Mouse (Mus musculus): ENCODE results near the gene Ksr1. TPM values are rescaled to one million over a fixed set of nuclear protein-coding genes. Genes with fewer than 3 reads are reported as not detected.
A peak's percentile ranks its signal among the peaks of the same experiment; 100 is the strongest.
"Not testable (repeated sequence)": the region's sequence is repeated elsewhere in the genome, so short reads cannot be mapped to it uniquely, and the experiment has no call there.

Gene Ksr1
- polyA plus RNA-seq, 1 experiment: 26.9 TPM

GRCm38 (mm10) chr11:79003053-79003768 lies 143.0 kb downstream of the Ksr1 start:
- no peak for DNase-seq (ENCODE audit: low read depth)
- TF ChIP-seq CTCF (IDR thresholded peaks at IDR 0.05; ENCODE audit: borderline replicate concordance, extremely low read depth, insufficient read depth, insufficient read length): no peak
- TF ChIP-seq POLR2A (IDR thresholded peaks at IDR 0.05; ENCODE audit: borderline replicate concordance, extremely low read depth, insufficient read depth, insufficient read length, poor library complexity, severe bottlenecking): no peak

- TF ChIP-seq POLR2A (IDR thresholded peaks at IDR 0.05; ENCODE audit: borderline replicate concordance, extremely low read depth, insufficient read depth, insufficient read length, poor library complexity, severe bottlenecking): no peak
- TF ChIP-seq CTCF (IDR thresholded peaks at IDR 0.05; ENCODE audit: borderline replicate concordance, extremely low read depth, insufficient read depth, insufficient read length): no peak
- DNase-seq (ENCODE audit: low read depth): no peak
Measured at GRCm38 (mm10) chr11:79002551-79002951, 143.7 kb downstream of the Ksr1 start.

GRCm38 (mm10) chr11:79001871-79002270 lies 144.3 kb downstream of the Ksr1 start:
- no peak for DNase-seq (ENCODE audit: low read depth)
- no peak for TF ChIP-seq CTCF (IDR thresholded peaks at IDR 0.05; ENCODE audit: borderline replicate concordance, extremely low read depth, insufficient read depth, insufficient read length)
- TF ChIP-seq POLR2A (IDR thresholded peaks at IDR 0.05; ENCODE audit: borderline replicate concordance, extremely low read depth, insufficient read depth, insufficient read length, poor library complexity, severe bottlenecking): no peak

- DNase-seq (ENCODE audit: low read depth): no peak
- TF ChIP-seq CTCF (IDR thresholded peaks at IDR 0.05; ENCODE audit: borderline replicate concordance, extremely low read depth, insufficient read depth, insufficient read length) (no peak), POLR2A (IDR thresholded peaks at IDR 0.05; ENCODE audit: borderline replicate concordance, extremely low read depth, insufficient read depth, insufficient read length, poor library complexity, severe bottlenecking) (no peak)
Measured at GRCm38 (mm10) chr11:78999118-78999517, 147.1 kb downstream of the Ksr1 start.

DNA sequence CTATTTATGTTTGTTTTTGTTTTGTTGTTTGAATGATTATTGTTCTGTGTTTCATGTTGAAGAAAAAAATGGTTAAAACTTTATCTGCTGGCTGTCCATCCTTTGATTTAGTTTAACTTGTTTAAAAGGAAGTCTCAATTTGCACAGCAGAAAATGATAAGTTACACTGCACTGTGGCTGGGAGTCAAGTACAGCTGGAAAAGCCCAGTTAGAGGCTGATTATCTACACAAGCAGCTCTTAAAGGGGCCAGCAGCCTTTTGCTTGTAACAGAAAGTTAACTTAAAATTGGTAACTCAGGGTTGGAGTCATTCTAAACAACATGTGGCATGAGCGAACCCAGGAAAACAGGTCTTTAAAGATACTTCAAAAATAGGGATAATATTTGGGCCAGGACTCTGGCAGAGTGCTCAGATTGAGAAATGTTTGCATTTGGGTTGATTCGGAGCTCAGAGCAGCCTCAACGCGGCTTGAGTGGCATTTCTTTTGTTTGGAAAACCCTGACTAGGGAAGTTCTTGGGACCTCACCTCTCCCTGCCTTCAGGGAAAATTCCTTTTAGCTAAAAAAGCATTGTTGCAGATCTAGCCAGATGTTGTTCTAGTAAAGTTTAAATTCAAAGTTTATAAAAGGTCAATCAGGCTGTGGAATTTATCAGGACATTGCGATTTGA lies 155.2 kb downstream of the Ksr1 start:
- DNase-seq (ENCODE audit: low read depth): not testable (repeated sequence)

- no peak for DNase-seq (ENCODE audit: low read depth)
- TF ChIP-seq CTCF (IDR thresholded peaks at IDR 0.05; ENCODE audit: borderline replicate concordance, extremely low read depth, insufficient read depth, insufficient read length) (no peak), POLR2A (IDR thresholded peaks at IDR 0.05; ENCODE audit: borderline replicate concordance, extremely low read depth, insufficient read depth, insufficient read length, poor library complexity, severe bottlenecking) (no peak)
Measured at GRCm38 (mm10) chr11:78990096-78990495, 156.1 kb downstream of the Ksr1 start.

GRCm38 (mm10) chr11:78989206-78989605 lies 157.0 kb downstream of the Ksr1 start:
- DNase-seq (ENCODE audit: low read depth): not testable (repeated sequence)

GRCm38 (mm10) chr11:78986311-78987002 lies 159.8 kb downstream of the Ksr1 start:
- no peak for DNase-seq (ENCODE audit: low read depth)

GRCm38 (mm10) chr11:78985505-78985904 lies 160.7 kb downstream of the Ksr1 start:
- no peak for DNase-seq (ENCODE audit: low read depth)
- TF ChIP-seq POLR2A (IDR thresholded peaks at IDR 0.05; ENCODE audit: borderline replicate concordance, extremely low read depth, insufficient read depth, insufficient read length, poor library complexity, severe bottlenecking) (no peak), CTCF (IDR thresholded peaks at IDR 0.05; ENCODE audit: borderline replicate concordance, extremely low read depth, insufficient read depth, insufficient read length) (no peak)

More at GRCm38 (mm10) chr11:78986311-78987002, 159.8 kb downstream of the Ksr1 start:
- TF ChIP-seq POLR2A (IDR thresholded peaks at IDR 0.05; ENCODE audit: borderline replicate concordance, extremely low read depth, insufficient read depth, insufficient read length, poor library complexity, severe bottlenecking) (no peak), CTCF (IDR thresholded peaks at IDR 0.05; ENCODE audit: borderline replicate concordance, extremely low read depth, insufficient read depth, insufficient read length) (no peak)

GRCm38 (mm10) chr11:78984483-78985177 lies 161.6 kb downstream of the Ksr1 start, which contains the start of gene Lgals9:
TSS of gene Lgals9 (minus strand) at chr11:78984946.
- DNase-seq (ENCODE audit: low read depth): peak; percentile 12

DNA sequence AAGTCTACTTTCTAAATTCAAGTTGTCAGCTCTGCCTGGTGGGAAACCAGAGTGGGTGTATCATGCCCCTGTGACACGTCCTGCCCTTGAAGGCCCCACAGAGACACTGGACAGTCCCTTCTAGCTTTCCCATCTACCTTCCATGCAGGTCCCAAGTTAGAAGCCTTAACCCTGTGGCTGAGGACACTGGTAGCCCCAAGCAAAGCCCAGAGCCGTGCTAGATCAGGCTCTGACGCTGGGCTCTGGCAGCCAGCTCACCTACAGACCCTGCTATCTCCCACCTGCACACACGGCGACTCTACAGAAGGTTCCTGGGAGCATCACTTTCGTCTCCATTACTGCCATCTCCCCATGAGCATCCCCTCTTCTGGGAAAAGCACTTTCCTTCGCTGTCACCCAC lies 162.7 kb downstream of the Ksr1 start:
- no peak for TF ChIP-seq CTCF (IDR thresholded peaks at IDR 0.05; ENCODE audit: borderline replicate concordance, extremely low read depth, insufficient read depth, insufficient read length)
- TF ChIP-seq POLR2A (IDR thresholded peaks at IDR 0.05; ENCODE audit: borderline replicate concordance, extremely low read depth, insufficient read depth, insufficient read length, poor library complexity, severe bottlenecking): no peak
- DNase-seq (ENCODE audit: low read depth): no peak

More at GRCm38 (mm10) chr11:78984483-78985177, 161.6 kb downstream of the Ksr1 start, which contains the start of gene Lgals9:
- TF ChIP-seq POLR2A (IDR thresholded peaks at IDR 0.05; ENCODE audit: borderline replicate concordance, extremely low read depth, insufficient read depth, insufficient read length, poor library complexity, severe bottlenecking) (no peak), CTCF (IDR thresholded peaks at IDR 0.05; ENCODE audit: borderline replicate concordance, extremely low read depth, insufficient read depth, insufficient read length) (no peak)

Data from brain, embryonic 14.5 days (tissue).